Mouse (Mus musculus) G1E (cell line): ENCODE data around the gene Slc7a1.

Experiments used
- GATA1 ChIP-seq: IDR thresholded peaks from 2 replicates; pipeline ENCODE4 v1.6.1; 2012; ENCODE audit warnings: borderline replicate concordance, low read length, inconsistent platforms, mixed read lengths
- GATA2 ChIP-seq: IDR thresholded peaks from 2 replicates; pipeline ENCODE4 v1.6.1; 2012; ENCODE audit warnings: low read depth, low read length, inconsistent platforms, borderline replicate concordance
- POLR2AphosphoS5 ChIP-seq: IDR thresholded peaks from 2 replicates; pipeline ENCODE4 v1.6.1; 2012; ENCODE audit warnings: low read depth, low read length, inconsistent platforms; ENCODE audit not compliant: insufficient replicate concordance
- TAL1 ChIP-seq: conservative IDR thresholded peaks from 2 replicates; pipeline ENCODE4 v1.6.1; 2012; ENCODE audit warnings: low read depth, low read length, inconsistent platforms, mixed read lengths

DNA sequence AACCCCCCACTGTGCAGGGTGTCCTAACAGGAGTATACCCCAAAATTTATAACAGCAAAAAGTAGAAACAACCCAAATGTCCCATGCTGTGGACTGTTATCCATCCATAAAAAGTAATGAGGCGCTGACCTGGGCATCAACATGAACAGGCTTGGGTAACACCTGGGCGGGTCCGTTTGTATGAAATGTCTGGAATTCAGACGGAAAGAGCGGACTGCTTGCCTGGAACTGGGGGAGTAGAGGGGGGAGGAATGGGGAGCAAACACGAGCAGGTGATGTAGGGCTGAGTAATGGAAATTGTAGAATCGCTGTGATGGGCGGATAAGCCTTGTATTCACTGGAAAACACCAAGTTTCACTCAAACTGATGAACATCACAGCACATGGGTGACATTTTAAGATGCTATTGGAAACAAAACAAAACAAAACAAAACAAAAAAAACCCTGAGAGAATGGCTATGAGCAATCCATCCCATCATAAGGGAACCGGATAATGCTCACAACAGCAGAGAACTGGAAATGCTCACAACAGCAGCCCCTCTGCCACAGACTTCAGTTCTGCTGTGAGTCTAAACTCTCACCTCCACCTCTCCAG, 26.5 kb downstream of the Slc7a1 start:
- TF ChIP-seq TAL1, result no peak
- no peak for TF ChIP-seq GATA2
- TF ChIP-seq POLR2AphosphoS5, result no peak
- no peak for TF ChIP-seq GATA1
